Mouse (Mus musculus) gastrocnemius, adult 2 months (tissue): ENCODE results near the gene Crkl. TPM values are rescaled to one million over a fixed set of nuclear protein-coding genes. Genes with fewer than 3 reads are reported as not detected.

Source experiments
- DNase-seq: peaks from one replicate; pipeline ENCODE4 v3.0.0; 2022
- H3K27ac ChIP-seq: fragments of 200-600 bp; 2 replicates; pipeline ENCODE4 v1.8.1; 2022; ENCODE audit warnings: mild to moderate bottlenecking
- H3K4me3 ChIP-seq: fragments of 200-600 bp; 2 replicates; pipeline ENCODE4 v1.8.1; 2022; ENCODE audit warnings: mild to moderate bottlenecking, moderate library complexity
- CTCF ChIP-seq: fragments of 200-600 bp; IDR thresholded peaks from 2 replicates; pipeline ENCODE4 v1.8.1; 2022; ENCODE audit warnings: antibody characterized with exemption, mild to moderate bottlenecking, moderate library complexity
- intact Hi-C: fragments of 180-260 bp; cut with DNase I; formaldehyde crosslinking; loops from one replicate; pipeline ENCODE4 v1.15.1; 2025
- total RNA-seq, 2 experiments: library from RNA; stranded (reverse); gene quantifications; 2 replicates each; pipeline ENCODE4 v1.2.3; 2021

Gene Crkl
- total RNA-seq, 2 experiments from 2014 or later, result 21.6 to 28.3 TPM

DNA sequence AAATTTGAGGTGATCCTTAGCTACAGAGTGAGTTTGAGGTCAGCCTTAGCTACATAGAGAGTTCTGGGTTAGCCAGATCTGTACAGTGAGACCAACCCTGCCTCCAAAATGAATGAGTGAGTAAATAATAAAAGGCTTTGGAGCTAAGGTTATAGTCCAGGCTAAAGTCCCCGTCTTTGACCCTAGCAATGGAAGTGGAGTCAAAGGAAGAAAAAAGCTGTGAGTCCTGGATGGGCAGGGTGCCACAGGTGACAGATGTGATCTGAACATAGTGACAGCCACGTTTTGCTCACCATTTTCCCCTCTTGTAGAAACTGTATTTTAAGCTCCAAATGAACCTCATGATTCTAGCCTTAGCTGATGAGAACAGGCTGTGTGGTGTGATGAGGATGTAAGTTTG, 67.1 kb downstream of the Crkl start:
- Histone ChIP-seq H3K4me3 (no peak overlapping the region), H3K27ac (no peak overlapping the region)
- no peak for DNase-seq
- TF ChIP-seq CTCF, result no peak
- intact Hi-C loops, result no loop called here

DNA sequence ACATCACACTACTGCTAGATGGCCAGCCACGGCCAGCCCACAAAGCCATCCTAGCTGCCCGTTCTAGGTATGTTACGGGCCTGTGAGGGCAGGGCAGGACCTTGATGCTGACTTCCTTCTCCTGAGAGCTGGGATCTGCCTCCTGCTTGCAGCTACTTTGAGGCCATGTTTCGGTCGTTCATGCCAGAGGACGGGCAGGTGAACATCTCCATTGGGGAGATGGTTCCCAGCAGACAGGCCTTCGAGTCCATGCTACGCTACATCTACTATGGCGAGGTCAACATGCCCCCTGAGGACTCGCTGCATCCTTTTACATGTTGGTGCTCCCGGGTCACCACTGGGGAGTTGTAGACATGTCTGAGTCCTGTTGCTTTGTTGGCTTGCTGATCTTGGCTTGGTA, 72.4 kb downstream of the Crkl start:
- DNase-seq, result no peak
- intact Hi-C loops, result no loop called here
- Histone ChIP-seq H3K4me3 (no peak overlapping the region), H3K27ac (no peak overlapping the region)
- no peak for TF ChIP-seq CTCF

DNA sequence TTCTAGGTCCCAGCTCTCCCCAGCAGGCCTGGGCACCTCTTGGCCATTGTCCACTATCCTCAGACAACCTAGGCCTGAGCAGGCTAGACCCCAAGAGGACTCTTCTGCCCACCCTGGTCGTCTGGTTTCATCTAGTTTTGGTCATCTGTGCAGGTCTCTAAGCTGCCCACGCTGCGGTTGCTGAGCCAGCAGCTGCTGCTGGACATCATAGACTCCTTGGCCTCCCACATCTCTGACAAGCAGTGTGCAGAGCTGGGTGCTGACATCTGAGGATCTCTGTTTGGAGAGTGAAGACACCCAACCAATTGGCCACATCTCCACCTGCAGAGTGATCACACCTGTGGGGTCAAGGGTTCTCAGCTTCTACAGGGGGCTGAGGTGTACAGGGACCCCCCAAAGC, 73.7 kb downstream of the Crkl start:
- Histone ChIP-seq H3K4me3 (no peak overlapping the region), H3K27ac (no peak overlapping the region)
- no peak for DNase-seq
- intact Hi-C loops, result no loop called here
- TF ChIP-seq CTCF, result no peak

DNA sequence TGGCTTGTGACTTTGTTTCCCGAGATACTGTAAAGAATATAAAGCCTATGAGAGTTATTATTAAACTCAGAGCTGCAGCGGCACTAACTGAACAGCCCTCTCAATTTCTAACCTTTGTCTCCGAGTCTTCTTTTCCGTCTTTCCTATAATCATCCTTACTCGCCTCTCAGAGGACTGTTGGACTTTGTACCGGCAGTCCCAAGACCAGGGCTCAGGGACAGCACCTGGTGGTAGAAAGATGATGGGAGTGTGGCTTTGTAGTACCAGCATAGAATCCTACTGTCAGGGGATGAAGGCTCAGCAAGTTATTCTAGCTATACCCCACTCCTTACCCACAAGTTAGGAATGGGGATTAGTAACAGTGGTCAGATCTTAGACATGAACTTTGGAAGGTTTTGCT, 74.4 kb downstream of the Crkl start:
- DNase-seq, result no peak
- no peak overlapping the region for H3K27ac ChIP-seq
- intact Hi-C loops, result no loop called here
- no peak for TF ChIP-seq CTCF
- H3K4me3 ChIP-seq, result no peak overlapping the region

DNA sequence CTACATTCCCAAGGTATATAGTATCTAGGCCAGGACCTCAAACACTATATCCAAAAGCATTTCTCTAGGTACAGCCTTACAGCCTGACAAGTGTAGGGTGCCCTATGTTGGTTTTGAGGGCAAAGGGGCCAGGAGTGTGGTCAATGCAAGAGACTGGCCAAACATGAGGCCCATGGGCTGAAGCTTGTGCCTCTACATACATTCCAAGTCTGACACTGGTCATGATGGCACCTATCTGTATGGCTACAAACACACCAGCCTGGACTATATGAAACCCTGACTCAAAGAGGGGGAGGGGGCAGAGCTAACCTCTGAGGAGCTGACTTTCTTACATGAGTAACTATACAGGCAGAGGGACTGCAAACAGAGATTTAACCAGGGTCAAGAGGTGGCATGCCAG, 75.8 kb downstream of the Crkl start:
- intact Hi-C loops, result no loop called here
- no peak for DNase-seq
- Histone ChIP-seq H3K4me3 (no peak overlapping the region), H3K27ac (no peak overlapping the region)
- no peak for TF ChIP-seq CTCF

DNA sequence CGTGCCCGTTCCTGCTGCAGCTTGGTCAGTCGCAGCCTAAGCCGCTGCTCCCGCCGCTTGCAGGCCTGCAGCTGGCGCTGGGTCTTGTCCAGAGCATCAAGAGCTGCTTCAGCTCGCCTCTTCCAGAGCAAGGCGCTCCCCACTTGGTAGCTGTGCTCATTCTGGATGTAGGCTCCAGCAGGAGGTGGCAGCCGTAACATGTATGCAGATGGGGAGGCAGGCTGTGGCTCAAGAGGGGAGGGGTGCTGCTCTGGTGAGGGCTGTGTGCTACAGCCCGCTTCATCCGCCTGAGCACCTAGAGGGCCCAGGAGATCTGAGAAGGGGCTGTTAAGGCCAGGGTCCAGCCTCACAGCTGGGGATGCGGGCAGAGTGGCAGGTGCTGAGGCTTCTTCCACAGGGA, 76.5 kb downstream of the Crkl start:
- DNase-seq, result no peak
- no peak overlapping the region for H3K4me3 ChIP-seq
- TF ChIP-seq CTCF, result no peak
- no peak overlapping the region for H3K27ac ChIP-seq
- intact Hi-C loops, result no loop called here

DNA sequence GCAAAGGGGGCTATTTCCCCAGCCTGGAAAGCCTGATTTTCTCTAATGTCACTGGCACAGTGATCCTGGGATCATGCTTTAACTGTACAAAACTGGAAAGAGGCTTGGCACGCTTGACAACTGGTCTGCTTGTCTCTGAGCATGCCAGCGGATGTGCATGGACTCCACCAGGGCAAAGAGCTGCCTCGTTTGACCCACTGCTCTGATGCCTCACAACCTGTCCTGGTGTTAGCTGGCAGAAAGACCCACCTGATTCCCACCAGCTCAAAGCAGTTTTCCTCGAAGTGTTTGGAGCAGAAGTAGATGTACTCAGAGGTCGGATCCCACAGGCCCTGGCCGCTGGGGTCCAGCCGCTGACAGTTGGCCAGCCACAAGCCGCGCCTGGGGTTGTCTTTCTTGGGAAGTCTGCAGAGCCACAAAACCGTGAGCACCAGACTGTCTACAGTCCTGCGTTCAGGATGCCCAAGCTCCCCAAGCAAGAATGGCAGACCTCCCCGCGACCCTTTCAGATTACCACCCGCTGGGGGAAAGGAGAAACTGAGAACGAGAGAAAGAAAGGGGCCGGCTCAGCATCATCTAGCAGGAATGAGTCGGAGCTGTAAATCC, 78.3 kb downstream of the Crkl start:
- intact Hi-C loops, result loop anchor here (2.0 to 5.0 kb wide), 3 partner anchors 21 to 123 kb away; partner anchors contain the start of genes Lztr1, Pi4ka and Snap29
- DNase-seq, result no peak
- TF ChIP-seq CTCF, result no peak
- Histone ChIP-seq H3K4me3 (peak overlapping the region; percentile 94), H3K27ac (peak overlapping the region; percentile 99)

DNA sequence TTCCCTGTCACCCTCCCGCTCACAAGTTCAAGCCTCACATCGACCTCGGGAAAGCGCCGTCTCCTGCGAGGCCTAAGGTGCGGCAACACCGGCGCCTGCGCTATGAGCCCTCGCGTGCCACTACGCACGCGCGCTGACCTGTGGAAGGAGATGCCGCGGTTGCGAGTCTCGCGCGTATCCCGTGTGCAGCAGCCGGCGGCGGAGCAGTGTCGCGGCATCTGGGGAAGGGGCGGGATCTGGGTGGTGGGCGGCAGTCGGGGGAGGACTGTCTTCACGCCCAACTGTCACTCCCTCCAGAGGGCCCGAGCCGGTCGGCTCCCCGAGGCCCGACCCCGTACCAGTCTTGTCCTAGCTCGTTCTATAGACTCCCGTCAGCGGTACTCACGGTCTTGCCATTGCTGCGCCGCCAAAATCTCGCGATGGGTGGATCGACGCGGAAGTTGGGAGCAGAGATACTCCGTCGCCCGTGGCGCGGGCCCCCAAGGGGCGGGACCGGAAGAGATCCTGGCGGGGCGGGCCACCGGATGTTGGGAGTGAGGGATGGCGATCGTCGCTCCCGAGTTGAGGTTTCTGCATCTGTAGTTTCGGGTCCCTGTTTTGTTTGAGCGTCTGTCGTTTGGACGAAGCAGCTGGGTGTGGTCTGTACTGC, 79.0 kb downstream of the Crkl start, which contains the start of gene Thap7:
Gene Thap7 (minus strand): TSS at position 497 of the 649 bp plus-strand sequence.
- DNase-seq, result peak; percentile 98
- intact Hi-C loops, result loop anchor here (2.0 to 5.0 kb wide), 3 partner anchors 22 to 123 kb away; partner anchors contain the start of genes Lztr1, Pi4ka and Snap29
- Histone ChIP-seq H3K4me3 (peak within 1 kb of the TSS; percentile 94), H3K27ac (peak within 1 kb of the TSS; percentile 99)
- TF ChIP-seq CTCF, result no peak

DNA sequence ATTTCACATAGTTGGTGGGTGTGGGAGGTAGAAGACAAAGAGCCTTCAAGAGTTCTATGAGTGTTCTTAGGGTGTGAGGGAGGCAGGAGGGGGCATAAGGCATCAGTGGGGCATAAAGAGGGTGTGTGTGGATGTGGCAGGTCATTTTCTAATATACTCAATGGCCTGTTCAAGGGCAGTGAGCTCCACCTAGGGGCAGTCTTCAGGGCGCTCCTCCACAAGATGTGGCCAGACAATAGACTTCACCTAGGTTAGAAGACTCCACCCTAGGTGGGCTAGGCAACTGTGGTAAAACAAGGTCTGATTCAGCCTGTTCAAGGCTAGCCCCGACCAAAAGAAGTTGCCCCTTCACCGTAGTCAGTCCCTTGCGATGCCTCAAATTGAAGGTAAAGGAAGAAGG, 80.5 kb downstream of the Crkl start:
- DNase-seq, result no peak
- Histone ChIP-seq H3K4me3 (no peak overlapping the region), H3K27ac (no peak overlapping the region)
- intact Hi-C loops, result loop anchor here (5.0 kb wide), 2 partner anchors 60 to 125 kb away; partner anchors contain the start of genes Pi4ka and Snap29
- peak; percentile 32; the same call in 1 of the 2 replicates for TF ChIP-seq CTCF

DNA sequence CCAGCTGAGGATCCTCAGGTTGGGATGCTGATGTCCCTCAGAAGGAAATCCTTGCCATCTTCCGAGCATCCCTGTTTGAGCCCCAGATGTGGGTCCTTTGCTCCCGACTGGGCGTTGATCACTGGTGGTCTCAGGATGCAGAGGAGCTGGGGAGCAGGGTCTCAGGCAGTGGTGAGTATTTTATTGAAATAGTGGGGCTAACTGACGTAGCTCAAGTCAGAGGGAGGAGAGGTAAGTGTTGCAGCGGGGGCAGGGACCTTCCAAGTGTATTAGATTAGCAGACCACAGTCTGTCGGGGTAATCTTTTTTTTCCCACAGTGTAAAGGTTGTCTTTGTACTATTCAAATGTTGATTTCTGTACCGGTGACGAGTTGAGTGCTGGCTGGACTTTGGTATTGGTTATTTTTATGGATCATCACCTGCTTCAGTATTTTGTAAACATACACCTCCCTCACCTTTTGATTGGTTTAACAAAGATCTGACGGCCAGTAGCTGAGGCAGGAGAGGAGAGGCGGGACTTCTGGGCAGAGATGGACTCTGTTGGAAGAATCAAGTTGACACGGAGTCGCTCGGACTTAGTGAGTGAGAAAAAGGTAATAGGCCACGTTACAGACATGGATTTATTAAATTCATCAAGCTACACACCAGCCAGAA, 81.0 kb downstream of the Crkl start:
- no peak for TF ChIP-seq CTCF
- Histone ChIP-seq H3K27ac (no peak overlapping the region), H3K4me3 (no peak overlapping the region)
- intact Hi-C loops, result loop anchor here (5.0 kb wide), 2 partner anchors 61 to 126 kb away; partner anchors contain the start of genes Pi4ka and Snap29
- no peak for DNase-seq

DNA sequence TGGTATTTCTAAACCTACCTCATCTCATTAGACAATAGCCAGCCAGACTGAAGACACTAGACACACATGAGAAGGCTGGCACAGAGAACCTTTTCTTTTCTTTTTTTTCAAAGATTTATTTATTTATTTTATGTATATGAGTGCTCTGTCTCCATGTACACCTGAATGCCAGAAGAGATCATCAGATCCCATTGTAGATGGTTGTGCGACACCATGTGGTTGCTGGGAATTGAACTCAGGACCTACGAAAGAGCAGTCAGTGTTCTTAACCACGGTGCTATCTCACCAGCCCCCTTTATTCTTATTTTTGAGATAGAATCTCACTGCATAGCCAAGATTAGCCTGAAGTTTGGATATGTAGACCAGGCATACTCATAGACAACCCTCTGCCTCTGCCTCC, 84.8 kb downstream of the Crkl start:
- H3K4me3 ChIP-seq, result no peak overlapping the region
- intact Hi-C loops, result no loop called here
- no peak for DNase-seq
- TF ChIP-seq CTCF, result peak; percentile 34; the same call in 1 of the 2 replicates
- H3K27ac ChIP-seq, result no peak overlapping the region

Other genes starting within 250 kb of the Crkl start
- gene Ube2l3, start 249.3 kb upstream of the Crkl start, total RNA-seq, result 100 to 1,000 TPM; 143 to 150 TPM
- under 1 TPM in 1 of 2 experiments, not detected in 1; 0.05 TPM for gene Rimbp3, start 243.4 kb upstream of the Crkl start, total RNA-seq
- 1 to 10 TPM; 1.1 to 1.8 TPM for gene Hic2, start 218.4 kb upstream of the Crkl start, total RNA-seq
- 1 to 10 TPM in 1 of 2 experiments, under 1 TPM in 1; 0.92 to 1.7 TPM for gene Tmem191c, start 175.9 kb upstream of the Crkl start, total RNA-seq
- gene Serpind1, start 120.6 kb upstream of the Crkl start, total RNA-seq, result under 1 TPM; 0.15 to 0.28 TPM
- 10 to 100 TPM; 18.4 to 25.0 TPM for gene Snap29, start 46.0 kb upstream of the Crkl start, total RNA-seq
- 10 to 100 TPM; 20.2 to 24.3 TPM for gene Pi4ka, start 45.7 kb upstream of the Crkl start, total RNA-seq
- under 1 TPM in 1 of 2 experiments, not detected in 1; 0.08 TPM for gene Aifm3, start 37.6 kb downstream of the Crkl start, total RNA-seq
- gene Lztr1, start 56.7 kb downstream of the Crkl start, total RNA-seq, result 10 to 100 TPM; 25.2 to 25.9 TPM
- 10 to 100 TPM; 15.8 to 16.0 TPM for gene Thap7, start 79.1 kb downstream of the Crkl start, total RNA-seq
- 1 to 10 TPM; 1.6 to 1.8 TPM for gene Lrrc74b, start 109.3 kb downstream of the Crkl start, total RNA-seq
- gene P2rx6, start 109.9 kb downstream of the Crkl start, total RNA-seq, result 10 to 100 TPM in 1 of 2 experiments, 1 to 10 TPM in 1; 9.9 to 11.7 TPM
- under 1 TPM in 1 of 2 experiments, not detected in 1; 0.22 TPM for gene Slc7a4, start 131.2 kb downstream of the Crkl start, total RNA-seq
- 10 to 100 TPM; 10.8 to 11.2 TPM for gene Smpd4, start 167.4 kb downstream of the Crkl start, total RNA-seq
- under 1 TPM; 0.61 to 0.78 TPM for gene Ccdc74a, start 194.5 kb downstream of the Crkl start, total RNA-seq